8 mouse cellular contexts compared by ENCODE assay signal in genomic region chr2:132815608-132816314, GRCm38 (mm10). TPM values are rescaled to one million over a fixed set of nuclear protein-coding genes. Genes with fewer than 3 reads are reported as not detected.
A peak's percentile ranks its signal among the peaks of the same experiment; 100 is the strongest.
DNase-seq lines count a peak whose midpoint lies in the region; ATAC-seq and TF ChIP-seq lines count a peak whose summit lies in the region.

Trmt6 (minus strand) TSS chr2:132816055.
Mcm8 (plus strand) TSS chr2:132816141.

- intact Hi-C loops in heart, postnatal 36 days (cut with DNase I): loop anchor here (1.0 to 2.0 kb wide), 2 partner anchors 31 to 129 kb away; partner anchors contain the start of genes Crls1 and Shld1

- peaks cover 55% of the 10 kb centered on the region for H3K36me3 ChIP-seq in G1E (replicated peaks)
- peaks cover 7% of the 10 kb centered on the region; the same call in 1 of the 2 replicates for H3K36me3 ChIP-seq in forebrain, embryonic 16.5 days (ENCODE audit: control insufficient read depth, insufficient read depth)
- peaks cover 19% of the 10 kb centered on the region for H3K36me3 ChIP-seq in lung, embryonic 14.5 days (ENCODE audit: insufficient read depth)
- H3K36me3 ChIP-seq in thymus, adult 2 months (ENCODE audit: control insufficient read depth, insufficient read depth, low read length): peaks cover 3% of the 10 kb centered on the region; the same call in 1 of the 2 replicates

- H3K4me1 ChIP-seq in G1E (ENCODE audit: insufficient read depth, low read depth, low read length): peaks cover 23% of the 10 kb centered on the region
- H3K4me1 ChIP-seq in forebrain, embryonic 16.5 days (replicated peaks; ENCODE audit: control insufficient read depth, insufficient read depth, low read length): peaks cover 16% of the 10 kb centered on the region
- no peaks in the 10 kb centered on the region for H3K4me1 ChIP-seq in lung, embryonic 14.5 days (ENCODE audit: insufficient read depth)
- H3K4me1 ChIP-seq in olfactory bulb, adult 2 months (ENCODE audit: control insufficient read depth, insufficient read depth, low read length): no peaks in the 10 kb centered on the region; the same call in 1 of the 2 replicates
- H3K4me1 ChIP-seq in thymus, adult 2 months (replicated peaks; ENCODE audit: control insufficient read depth, insufficient read depth, low read length): peaks cover 6% of the 10 kb centered on the region

- ATAC-seq in G1E (ENCODE audit: extremely low read depth, insufficient number of reproducible peaks, low FRiP score, poor library complexity, severe bottlenecking): peak; percentile 96
- ATAC-seq in forebrain, embryonic 16.5 days: peak; percentile 100
- ATAC-seq in lung, embryonic 14.5 days (ENCODE audit: insufficient read depth): peak; percentile 100

- no peaks in the 10 kb centered on the region for H3K9me3 ChIP-seq in G1E (replicated peaks)
- H3K9me3 ChIP-seq in forebrain, embryonic 16.5 days (ENCODE audit: control insufficient read depth, low read length): no peaks in the 10 kb centered on the region
- H3K9me3 ChIP-seq in lung, embryonic 14.5 days (ENCODE audit: low read depth, low read length): no peaks in the 10 kb centered on the region

- peak within 1 kb of the TSS; percentile 71 for H3K9ac ChIP-seq in forebrain, embryonic 16.5 days (replicated peaks; ENCODE audit: low read depth, low read length)
- H3K9ac ChIP-seq in lung, embryonic 14.5 days: peak within 1 kb of the TSS; percentile 82

- peak; percentile 96 for DNase-seq in G1E (ENCODE audit: low spot score)
- peak; percentile 92 to 96 for DNase-seq in cerebellum, adult 18-20 months
- DNase-seq in heart, postnatal 36 days: peak; percentile 85 to 87
- peak; percentile 87 to 92 for DNase-seq in layer of hippocampus, adult 2 months (ENCODE audit: low spot score in 2 of 2)
- DNase-seq in lung, embryonic 14.5 days: peak; percentile 99
- DNase-seq in thymus, adult 2 months: peak; percentile 89

- H3K27me3 ChIP-seq in G1E (ENCODE audit: insufficient read depth, low read length): no peaks in the 10 kb centered on the region
- H3K27me3 ChIP-seq in forebrain, embryonic 16.5 days (replicated peaks; ENCODE audit: control insufficient read depth, insufficient read depth, low read length): no peaks in the 10 kb centered on the region
- H3K27me3 ChIP-seq in lung, embryonic 14.5 days (ENCODE audit: insufficient read depth, low read length): no peaks in the 10 kb centered on the region
- no peaks in the 10 kb centered on the region for H3K27me3 ChIP-seq in thymus, adult 2 months (ENCODE audit: control insufficient read depth, insufficient read depth, low read length)

- peak within 1 kb of the TSS; percentile 91 for H3K4me3 ChIP-seq in G1E (ENCODE audit: low read depth, low read length)
- peak within 1 kb of the TSS; percentile 84 for H3K4me3 ChIP-seq in forebrain, embryonic 16.5 days (replicated peaks; ENCODE audit: low read length)
- H3K4me3 ChIP-seq in layer of hippocampus, adult 2 months: peak within 1 kb of the TSS; percentile 98
- peak within 1 kb of the TSS; percentile 81 for H3K4me3 ChIP-seq in lung, embryonic 14.5 days (ENCODE audit: low read depth, low read length)
- peak within 1 kb of the TSS; percentile 77 for H3K4me3 ChIP-seq in olfactory bulb, adult 2 months (ENCODE audit: insufficient read depth, low read depth, low read length)
- peak within 1 kb of the TSS; percentile 88 for H3K4me3 ChIP-seq in thymus, adult 2 months (ENCODE audit: control insufficient read depth, insufficient read depth, low read length)

- peak within 1 kb of the TSS; percentile 66 for H3K4me2 ChIP-seq in forebrain, embryonic 16.5 days (ENCODE audit: low read length)
- peak within 1 kb of the TSS; percentile 81 for H3K4me2 ChIP-seq in lung, embryonic 14.5 days

- under 1% methylated on average over 59 of the region's 59 CpGs for WGBS in forebrain, embryonic 16.5 days
- WGBS in lung, embryonic 14.5 days: under 1% methylated on average over 59 of the region's 59 CpGs
- WGBS in olfactory bulb, adult 2 months: under 1% methylated on average over 59 of the region's 59 CpGs
- under 1% methylated on average over 59 of the region's 59 CpGs for WGBS in thymus, adult 2 months

- TF ChIP-seq POLR2A in olfactory bulb, adult 2 months (IDR thresholded peaks at IDR 0.05; ENCODE audit: insufficient read depth, low read depth, low read length): peak; percentile 37; the same call in 1 of the 2 replicates
- TF ChIP-seq POLR2A in thymus, adult 2 months (IDR thresholded peaks at IDR 0.05; ENCODE audit: control insufficient read depth, extremely low read depth, insufficient read depth, low read length, poor library complexity): peak; percentile 63; the same call in 1 of the 2 replicates

- peak within 1 kb of the TSS; percentile 50 for H3K27ac ChIP-seq in forebrain, embryonic 16.5 days (ENCODE audit: low read length)
- peak within 1 kb of the TSS; percentile 63 for H3K27ac ChIP-seq in layer of hippocampus, adult 2 months
- H3K27ac ChIP-seq in lung, embryonic 14.5 days (ENCODE audit: low read depth): peak within 1 kb of the TSS; percentile 84
- H3K27ac ChIP-seq in olfactory bulb, adult 2 months (ENCODE audit: insufficient read depth, low read depth, low read length): no peak within 1 kb of the TSS
- H3K27ac ChIP-seq in thymus, adult 2 months (ENCODE audit: control insufficient read depth, insufficient read depth, low read length): no peak within 1 kb of the TSS

- TF ChIP-seq CTCF in G1E (IDR thresholded peaks at IDR 0.05; ENCODE audit: low read depth, low read length): no peak
- peak; percentile 66 for TF ChIP-seq CTCF in layer of hippocampus, adult 2 months (conservative IDR thresholded peaks at IDR 0.05)
- peak; percentile 41; the same call in 1 of the 2 replicates for TF ChIP-seq CTCF in lung, embryonic 14.5 days (IDR thresholded peaks at IDR 0.05; ENCODE audit: low read depth)
- TF ChIP-seq CTCF in olfactory bulb, adult 2 months (IDR thresholded peaks at IDR 0.05; ENCODE audit: insufficient read depth, low read depth, low read length): 0 out of 2 replicates have a peak, but pooled peaks have one; percentile 29
- TF ChIP-seq CTCF in thymus, adult 2 months (IDR thresholded peaks at IDR 0.05; ENCODE audit: borderline replicate concordance, control insufficient read depth, extremely low read depth, insufficient read depth, low read length, poor library complexity): no peak

RNA-seq across cellular contexts. Expression of gene Trmt6, which starts in this region (rescaled TPM):
- total RNA-seq in G1E (2014; fragmentation: Nextera tagmentation): 26.0 and 42.0 TPM in 2 replicates
- total RNA-seq in G1E (2017): 46.9 and 56.4 TPM in 2 replicates
- polyA plus RNA-seq in G1E (2012): 7.3 and 9.9 TPM in 2 replicates
- polyA plus RNA-seq in forebrain, embryonic 16.5 days (2015; fragmentation: Nextera tagmentation; extraction: Ambion mirVana): 28.4 TPM in 2 replicates
- 1 to 10 TPM; 6.9 to 7.0 TPM for total RNA-seq in heart, postnatal 36 days (2021)
- total RNA-seq in layer of hippocampus, adult 2 months (2021): 10 to 100 TPM; 28.8 to 30.9 TPM
- polyA plus RNA-seq in lung, embryonic 14.5 days (2014; fragmentation: Nextera tagmentation; extraction: Ambion mirVana): 29.9 and 33.4 TPM in 2 replicates
- polyA plus RNA-seq in olfactory bulb, adult 2 months (2012; ENCODE audit: insufficient read depth, insufficient read length, low replicate concordance, missing spikeins): not detected in 2 replicates
- polyA plus RNA-seq in thymus, adult 2 months (2012; rRNA removed): 4.5 TPM in 2 replicates

RNA-seq across cellular contexts. Expression of gene Mcm8, which starts in this region (rescaled TPM):
- total RNA-seq in G1E (2014; fragmentation: Nextera tagmentation) (35.7 and 36.5 TPM in 2 replicates), G1E (2017) (14.3 and 16.4 TPM in 2 replicates)
- 2.6 and 3.2 TPM in 2 replicates for polyA plus RNA-seq in G1E (2012)
- polyA plus RNA-seq in forebrain, embryonic 16.5 days (2015; fragmentation: Nextera tagmentation; extraction: Ambion mirVana): 8.8 and 9.2 TPM in 2 replicates
- 1 to 10 TPM; 1.8 to 2.4 TPM for total RNA-seq in heart, postnatal 36 days (2021)
- total RNA-seq in layer of hippocampus, adult 2 months (2021): 1 to 10 TPM; 3.7 to 4.5 TPM
- polyA plus RNA-seq in lung, embryonic 14.5 days (2014; fragmentation: Nextera tagmentation; extraction: Ambion mirVana): 15.5 and 17.0 TPM in 2 replicates
- not detected in 2 replicates for polyA plus RNA-seq in olfactory bulb, adult 2 months (2012; ENCODE audit: insufficient read depth, insufficient read length, low replicate concordance, missing spikeins)
- polyA plus RNA-seq in thymus, adult 2 months (2012; rRNA removed): 3.0 and 3.6 TPM in 2 replicates

Comparison
In these comparisons a context has a peak if more than half of its experiments do, and no peak if none do; other contexts are left out.
1. CTCF ChIP-seq: peak in layer of hippocampus, adult 2 months (single experiment), lung, embryonic 14.5 days (single experiment) and olfactory bulb, adult 2 months (single experiment); none in G1E (single experiment) and thymus, adult 2 months (single experiment).
2. H3K27ac ChIP-seq: peak in forebrain, embryonic 16.5 days (single experiment), layer of hippocampus, adult 2 months (single experiment) and lung, embryonic 14.5 days (single experiment); none in olfactory bulb, adult 2 months (single experiment) and thymus, adult 2 months (single experiment).
3. Peak in every context shown above with its lines, with median percentiles within 50 percentile points of each other: ATAC-seq, DNase-seq and H3K4me3 ChIP-seq.